Mouse (Mus musculus): ENCODE results near the gene Prkar1a.

DNA sequence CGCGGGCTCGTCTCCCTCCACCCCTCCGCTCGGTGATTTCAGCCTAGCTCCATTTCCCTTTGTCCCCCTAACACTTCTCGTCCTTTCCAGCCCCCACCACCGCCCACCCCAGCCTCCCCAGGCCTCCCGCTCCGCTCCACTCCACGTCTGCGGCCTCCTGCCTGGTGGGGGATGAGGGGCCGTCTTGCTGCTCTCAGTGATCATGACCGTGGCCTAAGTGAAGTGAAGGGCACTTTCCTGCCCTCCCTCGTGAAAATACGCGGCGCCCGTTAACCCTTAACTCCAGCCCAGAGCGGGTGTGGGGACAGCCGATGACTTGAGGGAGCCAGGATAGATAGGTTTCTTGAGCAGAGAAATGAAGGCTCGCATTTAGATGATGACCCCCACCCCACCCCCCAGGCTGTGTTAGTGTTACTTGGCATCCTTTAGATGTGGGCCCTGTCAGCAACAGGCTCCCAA is 2.4 kb downstream of the Prkar1a start:
- TF ChIP-seq CTCF (IDR thresholded peaks at IDR 0.05; ENCODE audit: borderline replicate concordance, insufficient read depth, low read length) (no peak), POLR2A (IDR thresholded peaks at IDR 0.05; ENCODE audit: low read depth, low read length) (no peak)
